Mouse (Mus musculus) MEL (cell line): ENCODE data around the gene Dennd4a. TPM values are rescaled to one million over a fixed set of nuclear protein-coding genes. Genes with fewer than 3 reads are reported as not detected.
A peak's percentile ranks its signal among the peaks of the same experiment; 100 is the strongest.

ENCODE experiments used
- DNase-seq: peaks from one replicate; pipeline ENCODE4 v3.0.0; 2011; ENCODE audit warnings: low read depth, low spot score
- H3K27ac ChIP-seq: 2 replicates; pipeline ENCODE4 v1.5.1; 2012; ENCODE audit warnings: low read depth, mild to moderate bottlenecking, control low read depth, low read length, moderate library complexity; ENCODE audit not compliant: control insufficient read depth
- H3K27me3 ChIP-seq, 2 experiments: fragments of 150-350 bp in 1 of 2; sonication (generic) in 1 of 2; 2 replicates each; pipeline ENCODE4 v1.6.1; 2012; ENCODE audit warnings: low read length in 2 of 2, mild to moderate bottlenecking in 2 of 2, improper control_type of control experiment in 1 of 2, moderate library complexity in 1 of 2; ENCODE audit not compliant: insufficient read depth in 2 of 2, control insufficient read depth in 1 of 2
- H3K36me3 ChIP-seq, 2 experiments: 2 replicates each; pipeline ENCODE4 v1.6.1; 2012 to 2014; ENCODE audit warnings: low read length in 2 of 2, improper control_type of control experiment in 1 of 2, inconsistent platforms in 1 of 2, mild to moderate bottlenecking in 1 of 2; ENCODE audit not compliant: insufficient read depth in 2 of 2, control insufficient read depth in 1 of 2
- H3K4me1 ChIP-seq, 2 experiments: fragments of 150-350 bp in 1 of 2; sonication (generic) in 1 of 2; 2 replicates each; pipeline ENCODE4 v1.6.1; 2012; ENCODE audit warnings: low read length in 2 of 2, improper control_type of control experiment in 1 of 2, mild to moderate bottlenecking in 1 of 2; ENCODE audit not compliant: insufficient read depth in 2 of 2, control insufficient read depth in 1 of 2
- H3K4me3 ChIP-seq, 2 experiments: fragments of 150-350 bp in 1 of 2; sonication (generic) in 1 of 2; 2 replicates each; pipeline ENCODE4 v1.5.1; 2012; ENCODE audit warnings: low read depth in 2 of 2, low read length in 2 of 2, mild to moderate bottlenecking in 2 of 2, moderate library complexity in 2 of 2, control low read depth in 1 of 2, improper control_type of control experiment in 1 of 2; ENCODE audit not compliant: control insufficient read depth in 1 of 2, insufficient read depth in 1 of 2
- H3K79me2 ChIP-seq: 2 replicates; pipeline ENCODE4 v1.6.1; 2012; ENCODE audit warnings: mild to moderate bottlenecking, low read length, moderate library complexity; ENCODE audit not compliant: control insufficient read depth, poor library complexity, insufficient read depth
- H3K9ac ChIP-seq: 2 replicates; pipeline ENCODE4 v1.6.1; 2012; ENCODE audit warnings: low read depth, mild to moderate bottlenecking, control low read depth, low read length, moderate library complexity; ENCODE audit not compliant: control insufficient read depth, poor library complexity, severe bottlenecking
- H3K9me3 ChIP-seq: fragments of 150-350 bp; sonication (generic); replicated peaks from 2 replicates; pipeline ENCODE4 v1.6.1; 2012; ENCODE audit warnings: mild to moderate bottlenecking, low read length, improper control_type of control experiment, moderate library complexity; ENCODE audit not compliant: insufficient read depth
- BHLHE40 ChIP-seq: IDR thresholded peaks from 2 replicates; pipeline ENCODE4 v1.6.1; 2012; ENCODE audit warnings: low read depth, mild to moderate bottlenecking, inconsistent platforms, low read length, improper control_type of control experiment, borderline replicate concordance
- E2F4 ChIP-seq: IDR thresholded peaks from 2 replicates; pipeline ENCODE4 v1.6.1; 2011; ENCODE audit warnings: low read depth, low read length, improper control_type of control experiment, borderline replicate concordance
- EP300 ChIP-seq, 2 experiments: IDR thresholded peaks; 2 replicates each; pipeline ENCODE4 v1.6.1; 2011; ENCODE audit warnings: improper control_type of control experiment in 2 of 2, low read length in 2 of 2, low read depth in 1 of 2, mild to moderate bottlenecking in 1 of 2
- ETS1 ChIP-seq: IDR thresholded peaks from 2 replicates; pipeline ENCODE4 v1.6.1; 2012; ENCODE audit warnings: low read depth, mild to moderate bottlenecking, inconsistent platforms, low read length, improper control_type of control experiment, moderate library complexity
- JUND ChIP-seq: IDR thresholded peaks from 2 replicates; pipeline ENCODE4 v1.6.1; 2011; ENCODE audit warnings: low read depth, mild to moderate bottlenecking, improper control_type of control experiment, low read length
- KAT2A ChIP-seq: conservative IDR thresholded peaks from 2 replicates; pipeline ENCODE4 v1.6.1; 2012; ENCODE audit warnings: low read depth, low read length, improper control_type of control experiment, inconsistent platforms
- MAX ChIP-seq: IDR thresholded peaks from 2 replicates; pipeline ENCODE4 v1.6.1; 2011; ENCODE audit warnings: low read length, improper control_type of control experiment
- MEF2A ChIP-seq: IDR thresholded peaks from 2 replicates; pipeline ENCODE4 v1.6.1; 2014; ENCODE audit warnings: low read depth, mild to moderate bottlenecking, inconsistent platforms, low read length, improper control_type of control experiment; ENCODE audit not compliant: poor library complexity, insufficient replicate concordance, severe bottlenecking; ENCODE audit errors: extremely low read depth
- MYC ChIP-seq: IDR thresholded peaks from 2 replicates; pipeline ENCODE4 v1.6.1; 2011; ENCODE audit warnings: low read depth, mild to moderate bottlenecking, low read length, improper control_type of control experiment, moderate library complexity
- NRF1 ChIP-seq: IDR thresholded peaks from 2 replicates; pipeline ENCODE4 v1.6.1; 2014; ENCODE audit warnings: low read depth, mild to moderate bottlenecking, inconsistent platforms, low read length, improper control_type of control experiment, moderate library complexity; ENCODE audit not compliant: poor library complexity, insufficient read depth, severe bottlenecking
- POLR2AphosphoS2 ChIP-seq: IDR thresholded peaks from 2 replicates; pipeline ENCODE4 v1.6.1; 2011; ENCODE audit warnings: low read length, improper control_type of control experiment
- RAD21 ChIP-seq: IDR thresholded peaks from 2 replicates; pipeline ENCODE4 v1.6.1; 2011; ENCODE audit warnings: mild to moderate bottlenecking, low read depth, low read length, improper control_type of control experiment
- RCOR1 ChIP-seq: IDR thresholded peaks from 2 replicates; pipeline ENCODE4 v1.6.1; 2012; ENCODE audit warnings: low read depth, mild to moderate bottlenecking, inconsistent platforms, low read length, improper control_type of control experiment
- SIN3A ChIP-seq: IDR thresholded peaks from 2 replicates; pipeline ENCODE4 v1.6.1; 2012; ENCODE audit warnings: low read length, improper control_type of control experiment, inconsistent platforms
- SMC3 ChIP-seq: IDR thresholded peaks from 2 replicates; pipeline ENCODE4 v1.6.1; 2011; ENCODE audit warnings: low read depth, low read length, improper control_type of control experiment
- TAL1 ChIP-seq: IDR thresholded peaks from 2 replicates; pipeline ENCODE4 v1.6.1; 2012; ENCODE audit warnings: mild to moderate bottlenecking, inconsistent platforms, low read length, moderate library complexity, mixed read lengths
- TCF12 ChIP-seq: IDR thresholded peaks from 2 replicates; pipeline ENCODE4 v1.6.1; 2014; ENCODE audit warnings: low read depth, mild to moderate bottlenecking, inconsistent platforms, low read length, improper control_type of control experiment, moderate library complexity
- UBTF ChIP-seq: IDR thresholded peaks from 2 replicates; pipeline ENCODE4 v1.6.1; 2012; ENCODE audit warnings: low read depth, mild to moderate bottlenecking, inconsistent platforms, low read length, improper control_type of control experiment, moderate library complexity, borderline replicate concordance; ENCODE audit not compliant: insufficient read depth
- ZC3H11A ChIP-seq: IDR thresholded peaks from 2 replicates; pipeline ENCODE4 v1.6.1; 2012; ENCODE audit warnings: low read depth, mild to moderate bottlenecking, inconsistent platforms, low read length, improper control_type of control experiment
- ZNF384 ChIP-seq: IDR thresholded peaks from 2 replicates; pipeline ENCODE4 v1.6.1; 2012; ENCODE audit warnings: low read depth, mild to moderate bottlenecking, inconsistent platforms, low read length, improper control_type of control experiment
- polyA plus RNA-seq, 2 experiments: library from polyadenylated mRNA; stranded (reverse) in 1 of 2; unstranded in 1 of 2; fragments of >175 nt in 1 of 2; fragments of >200 nt in 1 of 2; gene quantifications; 2 replicates each; pipeline versions ENCODE4 v1.2.1 to v1.2.4; 2012; ENCODE audit warnings: low replicate concordance in 2 of 2, low read depth in 1 of 2; ENCODE audit not compliant: insufficient read length in 2 of 2, insufficient read depth in 1 of 2, missing spikeins in 1 of 2
- total RNA-seq: library from RNA; depleted of rRNA; stranded (reverse); fragments of 300-350 nt; gene quantifications from 2 replicates; pipeline ENCODE4 v1.2.3, GENCODE M21; 2012

Dennd4a gene
- total and polyA plus RNA-seq, 3 experiments, result 7.7 to 74.8 (median 24.9) TPM

- no peak for TF ChIP-seq E2F4
- no peak for TF ChIP-seq KAT2A
- no peak for TF ChIP-seq ETS1
- TF ChIP-seq EP300 (IDR thresholded peaks at IDR 0.05; ENCODE audit: low read depth in 1 of 2, low read length in 2 of 2), result no peak
- TF ChIP-seq MYC, result no peak
- no peak for TF ChIP-seq ZC3H11A
- TF ChIP-seq UBTF, result no peak
- no peak for TF ChIP-seq RCOR1
- TF ChIP-seq BHLHE40, result no peak
- no peak for TF ChIP-seq RAD21
- TF ChIP-seq TCF12, result no peak; the same call in 1 of the 2 replicates
- no peak for TF ChIP-seq JUND
- no peak for TF ChIP-seq MAX
- TF ChIP-seq MEF2A, result no peak
- TF ChIP-seq NRF1, result no peak
- TF ChIP-seq TAL1, result no peak
- TF ChIP-seq SMC3, result no peak
- TF ChIP-seq POLR2AphosphoS2, result no peak
- TF ChIP-seq SIN3A, result peak; percentile 82
Measured at GRCm38 (mm10) chr9:64956337-64956736, 145.2 kb downstream of the Dennd4a start (continued).

GRCm38 (mm10) chr9:64957276-64957675 lies 146.1 kb downstream of the Dennd4a start:
- Histone ChIP-seq H3K9me3 (no peaks in the 10 kb centered on the region), H3K4me1 (peaks cover 0 to 17% of the 10 kb centered on the region in 2 experiments; a peak in 3 of 4 replicates), H3K27me3 (no peaks in the 10 kb centered on the region), H3K9ac (no peak overlapping the region), H3K79me2 (peaks cover 7% of the 10 kb centered on the region), H3K36me3 (peaks cover 0 to 14% of the 10 kb centered on the region in 2 experiments; a peak in 2 of 4 replicates), H3K27ac (no peak overlapping the region), H3K4me3 (no peak overlapping the region)
- no peak for TF ChIP-seq UBTF
- peak; percentile 75 for TF ChIP-seq ZNF384
- DNase-seq, result no peak
